Comparison of ENCODE assay signal across 19 mouse cellular contexts in genomic region chr16:30559312-30559992, GRCm38 (mm10). TPM values are rescaled to one million over a fixed set of nuclear protein-coding genes. Genes with fewer than 3 reads are reported as not detected.
DNase-seq lines count a peak whose midpoint lies in the region; ATAC-seq lines count a peak whose summit lies in the region.
"Had no signal": no experiment of that assay in that cellular context is flagged by ENCODE, and none has a peak within 500 bp of the region (broad histone marks: within the 10 kb centered on the region; RNA-seq: fewer than 3 reads in every experiment).

No protein-coding gene starts in this region.

- H3K4me2 ChIP-seq in heart, embryonic 15.5 days = no peak overlapping the region
- H3K4me2 ChIP-seq: hindbrain, embryonic 12.5 days; neural tube, embryonic 12.5 days had no signal

- no peak overlapping the region for H3K9ac ChIP-seq in heart, embryonic 15.5 days
- H3K9ac ChIP-seq: hindbrain, embryonic 12.5 days; neural tube, embryonic 12.5 days had no signal

- peaks cover 7% of the 10 kb centered on the region; the same call in 1 of the 2 replicates for H3K4me1 ChIP-seq in heart, embryonic 15.5 days (replicated peaks)
- H3K4me1 ChIP-seq: embryonic facial prominence, embryonic 10.5 days; hindbrain, embryonic 12.5 days; neural tube, embryonic 12.5 days had no signal

- peaks cover 8% of the 10 kb centered on the region for H3K9me3 ChIP-seq in heart, embryonic 15.5 days (replicated peaks)

- no peak overlapping the region for H3K4me3 ChIP-seq in heart, embryonic 15.5 days
- H3K4me3 ChIP-seq: embryonic facial prominence, embryonic 10.5 days; hindbrain, embryonic 12.5 days; neural tube, embryonic 12.5 days had no signal

- 0 out of 2 replicates have a peak, but pooled peaks have one; percentile 35 for ATAC-seq in heart, embryonic 15.5 days (replicated peaks; ENCODE audit: insufficient number of reproducible peaks, insufficient read depth, low FRiP score, low read depth)
- ATAC-seq: forebrain, embryonic 14.5 days; inflammation-experienced regulatory T-cells, adult 6 months had no signal

- DNase-seq in adrenal gland, postnatal 10 days = peak; percentile 19
- DNase-seq in adrenal gland, postnatal 25 days = no peak
- DNase-seq in heart, postnatal 14 days = no peak
- peak; percentile 24 for DNase-seq in ovary, adult 18-20 months (ENCODE audit: low spot score)
- DNase-seq in ovary, postnatal 14 days (ENCODE audit: low spot score) = no peak
- no peak for DNase-seq in retina, postnatal 1 day
- DNase-seq in left cerebral cortex, postnatal 10 days (ENCODE audit: extremely low spot score in 1 of 2, low spot score in 2 of 2) = no peak
- DNase-seq: cerebellum, adult 18-20 months; left cerebral cortex, postnatal 4 days; lung, adult 18-20 months; lung, postnatal 36 days; thymus, postnatal 36 days had no signal

- H3K36me3 ChIP-seq in heart, embryonic 15.5 days = peaks cover 54% of the 10 kb centered on the region

- H3K27ac ChIP-seq in heart, embryonic 15.5 days = peak overlapping the region; percentile 49
- H3K27ac ChIP-seq: embryonic facial prominence, embryonic 10.5 days; hindbrain, embryonic 12.5 days; neural tube, embryonic 12.5 days had no signal

- H3K27me3 ChIP-seq in heart, embryonic 15.5 days = no peaks in the 10 kb centered on the region
- H3K27me3 ChIP-seq: hindbrain, embryonic 12.5 days; neural tube, embryonic 12.5 days had no signal

- 66% methylated on average over 5 of the region's 5 CpGs for WGBS in heart, embryonic 15.5 days

- intact Hi-C loops in heart, postnatal 14 days (cut with DNase I) = no loop called here
- intact Hi-C loops in left cerebral cortex, postnatal 10 days (cut with DNase I) = no loop called here

RNA-seq across cellular contexts. Expression of gene Tmem44, which starts 8.8 kb away (rescaled TPM):
- total RNA-seq in adrenal gland, postnatal 10 days (2021) = 1 to 10 TPM; 6.4 to 9.7 TPM
- total RNA-seq in adrenal gland, postnatal 25 days (2021) = 3.2 and 4.5 TPM in 2 replicates
- polyA plus RNA-seq in heart, embryonic 15.5 days (2015; fragmentation: Nextera tagmentation; extraction: Ambion mirVana) = 19.3 and 22.2 TPM in 2 replicates
- total RNA-seq in heart, postnatal 14 days (2021) = 10 to 100 TPM; 12.9 to 13.9 TPM
- 10 to 100 TPM; 66.6 to 73.0 TPM for total RNA-seq in left cerebral cortex, postnatal 10 days (2021)
- total RNA-seq: monocyte, adult 5-6 weeks had no signal

RNA-seq across cellular contexts. Expression of gene Lsg1, which starts 27.9 kb away (rescaled TPM):
- 10 to 100 TPM; 34.4 to 35.2 TPM for total RNA-seq in adrenal gland, postnatal 10 days (2021)
- total RNA-seq in adrenal gland, postnatal 25 days (2021) = 32.1 and 39.6 TPM in 2 replicates
- polyA plus RNA-seq in heart, embryonic 15.5 days (2015; fragmentation: Nextera tagmentation; extraction: Ambion mirVana) = 34.8 and 36.2 TPM in 2 replicates
- 10 to 100 TPM; 18.0 to 18.6 TPM for total RNA-seq in heart, postnatal 14 days (2021)
- total RNA-seq in left cerebral cortex, postnatal 10 days (2021) = 10 to 100 TPM; 20.5 to 20.8 TPM

RNA-seq across cellular contexts. Expression of gene Fam43a, which starts 40.1 kb away (rescaled TPM):
- total RNA-seq in adrenal gland, postnatal 10 days (2021) = 10 to 100 TPM; 37.4 to 47.7 TPM
- total RNA-seq in adrenal gland, postnatal 25 days (2021) = 20.4 and 30.0 TPM in 2 replicates
- polyA plus RNA-seq in heart, embryonic 15.5 days (2015; fragmentation: Nextera tagmentation; extraction: Ambion mirVana) = 17.5 and 20.5 TPM in 2 replicates
- total RNA-seq in heart, postnatal 14 days (2021) = 10 to 100 TPM; 31.8 to 34.0 TPM
- total RNA-seq in left cerebral cortex, postnatal 10 days (2021) = 10 to 100 TPM; 11.5 to 15.3 TPM

Comparison
In these comparisons a context has a peak if more than half of its experiments do, and no peak if none do; other contexts are left out.
1. DNase-seq: peak in adrenal gland, postnatal 10 days (single experiment) and ovary, adult 18-20 months (single experiment); none in adrenal gland, postnatal 25 days (single experiment), heart, postnatal 14 days (0 of 2), ovary, postnatal 14 days (single experiment), retina, postnatal 1 day (single experiment) and left cerebral cortex, postnatal 10 days (0 of 2).
2. RNA of gene Tmem44, which starts 8.8 kb away (total RNA-seq): 66.6 to 73.0 TPM in left cerebral cortex, postnatal 10 days; 12.9 to 13.9 TPM in heart, postnatal 14 days, 6.4 to 9.7 TPM in adrenal gland, postnatal 10 days and 3.2 to 4.5 TPM in adrenal gland, postnatal 25 days; every median in the first group is over 4 times any median in the second.